Mouse (Mus musculus): ENCODE measurements around the gene Mslnl.

Mslnl gene

GRCm38 (mm10) chr17:25748238-25748637 is 12.4 kb downstream of the Mslnl start:
- no peak for DNase-seq

- no peak for DNase-seq
These were observed 13.5 kb downstream of the Mslnl start for GRCm38 (mm10) chr17:25749314-25749713.

- DNase-seq = no peak
These were observed 15.6 kb downstream of the Mslnl start for GRCm38 (mm10) chr17:25751446-25751845.

DNA sequence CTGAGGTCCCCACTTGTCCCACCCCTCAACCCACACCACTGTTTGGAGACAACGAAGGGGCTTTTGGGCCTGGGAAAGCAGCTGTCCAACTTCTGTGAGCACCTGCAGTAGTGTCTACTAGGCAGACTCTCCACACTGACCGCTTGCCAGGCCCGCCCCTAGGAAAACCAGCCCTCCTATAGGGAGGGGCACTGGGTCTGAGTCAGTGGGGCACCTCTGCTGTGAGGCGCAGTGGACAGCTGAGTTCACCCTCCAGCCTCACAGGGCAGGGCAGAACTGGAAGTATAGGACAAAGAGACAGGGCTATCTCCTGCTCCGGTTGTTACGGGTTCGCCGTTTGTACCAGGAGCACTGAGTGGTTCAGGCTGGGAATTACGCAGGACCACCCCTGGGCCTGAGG is 18.4 kb downstream of the Mslnl start, which contains the start of gene Msln:
TSS of gene Msln (minus strand) at position 138 of the 400 bp plus-strand sequence.
- DNase-seq = no peak

- no peak for DNase-seq
These were observed 19.2 kb downstream of the Mslnl start for GRCm38 (mm10) chr17:25755086-25755485.

GRCm38 (mm10) chr17:25755627-25756377 is 20.0 kb downstream of the Mslnl start:
- no peak for DNase-seq

DNA sequence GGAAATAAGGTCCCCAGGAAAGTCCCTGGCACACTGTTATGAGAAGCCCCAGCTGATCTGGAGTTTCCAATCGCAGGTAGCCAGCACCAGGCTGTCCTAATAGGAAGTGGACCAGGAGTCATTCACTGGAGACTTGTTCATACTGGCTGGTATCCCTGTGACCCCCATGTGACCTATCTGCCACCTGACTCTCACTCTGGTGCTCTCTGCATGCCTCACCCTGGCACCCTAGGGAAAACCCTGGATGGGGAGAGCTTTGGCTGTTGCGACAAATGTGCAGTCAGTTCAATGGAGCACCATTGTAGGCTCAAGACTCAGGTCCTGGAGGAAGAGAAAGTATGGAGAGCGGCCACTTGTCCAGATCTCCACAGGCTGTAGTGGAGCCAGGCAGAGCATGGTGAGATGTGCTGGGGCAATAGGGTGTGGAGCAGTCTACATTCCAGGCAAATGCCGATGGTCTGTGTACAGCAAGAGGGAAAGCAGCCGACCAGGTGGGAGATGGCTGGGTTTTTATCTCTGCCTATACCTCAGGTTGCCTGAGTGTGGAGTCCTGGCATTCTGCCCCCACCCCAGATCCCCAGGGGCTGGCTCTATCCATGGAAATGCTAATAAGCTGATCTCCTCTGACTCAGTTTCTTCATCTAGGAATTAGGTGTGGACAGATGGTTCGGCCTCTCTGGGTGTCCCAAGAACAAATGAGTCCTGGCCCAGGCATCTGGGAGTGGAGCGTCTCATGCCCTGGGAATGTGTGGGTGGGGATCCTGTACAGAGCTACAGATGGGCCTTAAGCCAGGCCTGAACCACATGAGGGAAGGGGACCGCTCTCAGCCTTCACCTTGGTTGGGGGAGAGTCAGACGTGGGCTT is 20.8 kb downstream of the Mslnl start:
- DNase-seq = no peak

GRCm38 (mm10) chr17:25757691-25758090 is 21.8 kb downstream of the Mslnl start:
- no peak for DNase-seq

- DNase-seq = no peak
These were observed 24.3 kb downstream of the Mslnl start for GRCm38 (mm10) chr17:25760148-25760547.

GRCm38 (mm10) chr17:25761561-25761970 is 25.7 kb downstream of the Mslnl start:
- no peak for DNase-seq

DNA sequence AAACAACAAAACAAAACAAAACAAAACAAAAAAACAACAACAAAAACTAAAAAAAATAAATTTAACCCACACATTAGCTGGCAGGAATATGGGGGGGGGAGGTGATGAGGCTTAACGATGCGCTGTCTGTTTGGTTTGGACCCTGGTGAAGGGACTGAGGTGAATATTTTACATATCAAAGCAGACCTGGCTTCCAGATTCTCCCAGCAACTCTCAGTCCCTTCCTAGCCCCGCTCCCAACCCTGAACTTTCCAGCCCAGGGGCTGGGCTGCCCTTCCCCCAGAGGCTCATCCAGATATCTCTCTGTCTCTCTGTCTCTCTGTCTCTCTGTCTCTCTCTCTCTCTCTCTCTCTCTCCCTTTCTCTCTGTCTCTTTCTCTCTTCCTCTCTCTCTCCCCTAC is 26.7 kb downstream of the Mslnl start:
- DNase-seq = no peak

DNA sequence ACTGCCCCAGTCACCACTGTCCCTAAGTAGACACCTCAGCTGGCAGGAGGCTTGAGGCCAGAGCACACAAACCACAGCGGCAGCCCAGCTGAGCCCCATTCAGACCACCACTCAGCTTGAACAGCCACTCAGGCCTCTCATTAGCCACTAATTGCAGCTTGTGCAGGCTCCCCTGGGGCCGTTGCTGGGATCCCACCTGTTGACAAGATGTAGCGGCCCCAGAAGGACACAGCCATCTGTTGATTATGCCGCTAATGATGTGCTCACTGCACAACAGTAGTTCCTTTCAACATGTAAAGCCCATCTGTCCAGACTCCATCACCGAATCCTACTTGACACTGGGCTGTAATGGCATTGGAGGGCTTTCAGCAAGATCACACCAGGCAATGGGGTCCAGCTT is 30.0 kb downstream of the Mslnl start:
- DNase-seq = no peak

DNA sequence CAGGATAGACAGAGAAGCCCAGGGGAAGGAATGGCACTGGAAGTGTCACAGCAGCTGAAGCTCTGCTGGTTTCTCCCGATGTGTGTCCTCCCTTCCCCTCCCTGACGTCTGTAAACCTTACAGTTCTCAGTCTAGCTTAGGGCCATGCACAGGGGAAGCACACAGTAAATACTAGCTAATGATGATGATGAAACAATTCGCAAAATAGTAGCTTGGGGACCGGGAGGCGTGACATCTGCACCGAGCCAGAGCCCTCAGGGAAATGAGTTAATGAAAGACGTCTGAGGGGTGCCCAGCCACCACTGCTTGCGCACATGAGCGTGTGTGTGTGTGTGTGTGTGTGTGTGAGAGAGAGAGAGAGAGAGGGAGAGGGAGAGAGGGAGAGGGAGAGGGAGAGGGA is 33.5 kb downstream of the Mslnl start:
- no peak for DNase-seq

DNA sequence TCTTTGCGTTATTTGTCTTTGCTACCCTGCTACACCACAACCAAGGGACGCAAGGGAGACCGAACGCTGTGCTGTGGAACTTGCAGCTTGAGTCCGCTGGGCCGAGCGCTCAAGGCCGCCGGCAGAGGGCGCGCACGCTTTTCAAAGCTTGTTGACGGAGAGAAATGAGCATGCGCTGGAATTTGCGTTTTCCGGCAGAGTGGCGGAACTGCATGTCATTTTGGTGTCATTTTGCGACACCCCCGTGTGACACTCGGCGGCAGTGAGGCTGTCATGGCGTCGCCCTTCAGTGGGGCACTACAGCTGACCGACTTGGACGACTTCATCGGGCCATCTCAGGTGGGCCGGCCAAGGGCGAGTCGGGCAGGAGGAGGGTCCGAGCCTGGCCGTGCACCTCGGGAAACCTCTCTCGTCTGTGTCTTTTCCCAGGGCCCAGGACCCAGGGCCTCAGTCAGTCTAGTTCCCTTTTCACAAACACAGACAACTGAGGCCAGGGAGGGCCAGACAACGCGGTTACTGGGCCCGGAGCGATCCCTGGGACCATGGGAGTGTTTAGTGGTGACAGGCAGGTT is 37.8 kb downstream of the Mslnl start, which contains the start of gene Narfl:
TSS of gene Narfl (plus strand) at position 228 of the 572 bp plus-strand sequence.
- DNase-seq = peak; percentile 96

DNA sequence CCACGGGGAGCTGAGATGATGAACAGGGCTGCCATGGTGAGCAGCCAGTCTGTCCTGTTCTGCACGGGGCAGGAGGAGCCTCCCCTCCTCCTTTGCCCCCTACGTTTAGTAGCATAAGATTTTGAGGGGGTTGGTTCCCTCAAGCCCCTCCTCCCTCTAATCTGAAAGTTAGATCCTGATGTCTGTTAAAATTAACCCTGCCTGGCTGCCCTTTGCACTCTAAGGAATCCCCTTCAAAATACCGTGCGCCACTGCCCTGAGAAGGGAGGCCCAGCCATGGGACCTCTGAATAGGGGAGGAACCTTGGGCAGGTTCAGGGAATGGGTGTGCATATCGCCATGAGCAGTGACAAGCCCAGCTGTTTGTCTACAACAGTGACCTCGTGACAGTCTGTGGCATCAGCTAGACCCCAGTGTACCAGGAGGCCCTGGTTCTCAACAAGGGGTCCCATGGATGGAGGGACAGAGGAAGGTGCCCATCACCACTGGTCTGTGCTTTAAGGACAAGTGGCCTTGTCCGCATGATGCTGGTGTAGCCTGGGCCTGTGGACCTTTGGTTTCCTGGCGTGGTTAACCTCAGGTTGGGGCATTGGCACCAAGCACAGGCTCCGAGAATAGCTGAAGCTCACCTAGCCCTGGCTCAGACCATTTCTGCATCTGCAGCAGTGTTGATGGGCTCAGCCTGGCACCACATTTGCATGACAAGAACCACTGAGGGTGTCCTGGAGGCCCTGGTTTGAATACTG is 39.6 kb downstream of the Mslnl start:
- DNase-seq = peak; percentile 23

DNA sequence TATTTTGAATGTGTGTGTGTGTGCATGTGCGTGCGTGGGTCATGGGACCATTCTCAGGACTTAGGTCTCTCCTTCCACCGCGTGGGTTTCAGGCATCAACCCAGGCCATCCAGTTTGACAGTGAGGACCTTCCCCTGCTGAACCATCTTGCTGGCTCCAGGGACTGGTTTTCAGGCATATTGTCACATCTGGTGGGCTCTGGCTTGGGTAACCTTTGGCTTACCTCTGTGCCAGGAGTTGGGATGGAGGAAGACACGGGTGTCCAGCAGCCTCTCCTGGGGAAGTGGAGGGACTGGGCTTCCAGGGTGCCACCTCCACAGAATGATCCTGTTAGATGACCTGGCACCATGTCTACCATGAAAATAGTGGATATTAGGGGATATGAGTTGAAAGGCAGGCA is 42.1 kb downstream of the Mslnl start:
- DNase-seq = no peak

DNA sequence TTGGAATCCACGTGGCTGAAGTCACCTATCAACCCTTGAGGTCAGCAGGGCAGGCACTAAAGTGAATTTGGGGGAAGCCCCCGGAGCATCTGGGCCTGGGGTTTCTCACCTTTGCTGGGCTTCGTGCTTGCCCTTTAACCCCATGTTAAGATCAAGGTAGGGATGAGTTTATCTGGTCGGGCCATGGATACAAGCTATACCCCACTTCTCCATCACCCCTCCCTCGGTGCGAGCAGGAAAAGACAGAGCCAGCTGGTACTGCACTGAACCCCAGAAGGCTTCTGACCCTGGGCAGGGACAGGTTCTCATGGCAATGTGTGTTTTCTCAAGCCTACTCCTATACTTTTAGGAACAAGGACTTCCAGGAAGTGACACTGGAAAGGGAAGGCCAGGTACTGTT is 45.5 kb downstream of the Mslnl start:
- DNase-seq = peak; percentile 33

GRCm38 (mm10) chr17:25783086-25783485 is 47.2 kb downstream of the Mslnl start:
- peak; percentile 75 for DNase-seq

- peak; percentile 56 for DNase-seq
These were observed 48.2 kb downstream of the Mslnl start for GRCm38 (mm10) chr17:25783861-25784574.

DNA sequence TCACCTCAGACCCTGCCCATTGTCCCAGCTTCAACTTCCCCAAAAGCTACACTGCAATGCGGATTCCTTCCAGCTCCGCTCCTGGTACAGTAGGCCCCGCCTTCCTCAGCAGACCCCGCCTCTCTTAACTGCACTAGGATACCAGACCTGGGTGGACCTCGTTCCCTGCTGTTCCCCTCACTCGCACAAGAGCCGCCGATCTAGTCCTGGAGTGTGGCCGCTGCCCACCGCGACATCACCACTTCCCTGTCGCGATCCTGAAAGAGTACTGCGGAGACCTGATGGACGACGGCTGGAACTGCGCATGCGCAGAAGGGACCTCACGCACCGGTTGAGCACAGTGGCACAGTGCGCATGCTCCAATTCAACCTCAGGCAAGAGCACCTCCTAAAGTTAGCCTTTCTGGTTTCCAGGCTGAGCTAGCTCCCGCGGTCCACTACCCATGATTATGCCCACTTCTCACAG is 49.5 kb downstream of the Mslnl start, which contains the start of gene Haghl:
TSS of gene Haghl (minus strand) at position 393 of the 465 bp plus-strand sequence.
- DNase-seq = peak; percentile 96

GRCm38 (mm10) chr17:25786280-25786679 is 50.4 kb downstream of the Mslnl start, which contains the start of gene Ccdc78:
Ccdc78 (plus strand) TSS chr17:25786580.
- no peak for DNase-seq
